Mouse (Mus musculus): ENCODE results near the gene Olfr1120. TPM values are rescaled to one million over a fixed set of nuclear protein-coding genes. Genes with fewer than 3 reads are reported as not detected.

The Olfr1120 gene
- polyA plus RNA-seq, 1 experiment from 2014 or later, result not detected

Other genes starting within 250 kb of the Olfr1120 start
- not detected in 2 replicates for gene Olfr259, start 240.2 kb upstream of the Olfr1120 start, polyA plus RNA-seq (2014; fragmentation: Nextera tagmentation; extraction: Ambion mirVana)
- not detected in 2 replicates for gene Olfr1110, start 214.5 kb upstream of the Olfr1120 start, polyA plus RNA-seq (2014; fragmentation: Nextera tagmentation; extraction: Ambion mirVana)
- gene Olfr1111, start 202.2 kb upstream of the Olfr1120 start, polyA plus RNA-seq (2014; fragmentation: Nextera tagmentation; extraction: Ambion mirVana), result not detected in 2 replicates
- not detected in 2 replicates for gene Olfr1112, start 167.0 kb upstream of the Olfr1120 start, polyA plus RNA-seq (2014; fragmentation: Nextera tagmentation; extraction: Ambion mirVana)
- not detected in 2 replicates for gene Olfr1113, start 145.8 kb upstream of the Olfr1120 start, polyA plus RNA-seq (2014; fragmentation: Nextera tagmentation; extraction: Ambion mirVana)
- gene Olfr1115, start 106.8 kb upstream of the Olfr1120 start, polyA plus RNA-seq (2014; fragmentation: Nextera tagmentation; extraction: Ambion mirVana), result not detected in 2 replicates
- gene Olfr1116, start 87.3 kb upstream of the Olfr1120 start, polyA plus RNA-seq (2014; fragmentation: Nextera tagmentation; extraction: Ambion mirVana), result not detected in 2 replicates
- not detected in 2 replicates for gene Olfr1118, start 47.2 kb upstream of the Olfr1120 start, polyA plus RNA-seq (2014; fragmentation: Nextera tagmentation; extraction: Ambion mirVana)
- gene Olfr1121, start 15.1 kb downstream of the Olfr1120 start, polyA plus RNA-seq (2014; fragmentation: Nextera tagmentation; extraction: Ambion mirVana), result not detected in 2 replicates
- gene Olfr1122, start 31.0 kb downstream of the Olfr1120 start, polyA plus RNA-seq (2014; fragmentation: Nextera tagmentation; extraction: Ambion mirVana), result not detected in 2 replicates
- not detected in 2 replicates for gene Olfr1123, start 61.8 kb downstream of the Olfr1120 start, polyA plus RNA-seq (2014; fragmentation: Nextera tagmentation; extraction: Ambion mirVana)
- not detected in 2 replicates for gene Olfr1124, start 75.5 kb downstream of the Olfr1120 start, polyA plus RNA-seq (2014; fragmentation: Nextera tagmentation; extraction: Ambion mirVana)
- not detected in 2 replicates for gene Olfr1126, start 99.1 kb downstream of the Olfr1120 start, polyA plus RNA-seq (2014; fragmentation: Nextera tagmentation; extraction: Ambion mirVana)
- not detected in 2 replicates for gene Pramel7, start 142.3 kb downstream of the Olfr1120 start, polyA plus RNA-seq (2014; fragmentation: Nextera tagmentation; extraction: Ambion mirVana)
- not detected in 2 replicates for gene Pramel6, start 151.8 kb downstream of the Olfr1120 start, polyA plus RNA-seq (2014; fragmentation: Nextera tagmentation; extraction: Ambion mirVana)
- gene Olfr153, start 177.0 kb downstream of the Olfr1120 start, polyA plus RNA-seq (2014; fragmentation: Nextera tagmentation; extraction: Ambion mirVana), result not detected in 2 replicates
- gene Olfr1128, start 190.7 kb downstream of the Olfr1120 start, polyA plus RNA-seq (2014; fragmentation: Nextera tagmentation; extraction: Ambion mirVana), result not detected in 2 replicates
- gene Olfr1129, start 219.1 kb downstream of the Olfr1120 start, polyA plus RNA-seq (2014; fragmentation: Nextera tagmentation; extraction: Ambion mirVana), result not detected in 2 replicates

Data from midbrain, embryonic 14.5 days (tissue).